Mouse (Mus musculus) olfactory bulb, adult 2 months (tissue): Measurements from ENCODE around the gene Gm4763.
"Not testable (repeated sequence)": the region's sequence is repeated elsewhere in the genome, so short reads cannot be mapped to it uniquely, and the experiment has no call there.

Source experiments
- CTCF ChIP-seq: fragments of 200-500 bp; IDR thresholded peaks from 2 replicates; pipeline ENCODE4 v1.5.1; 2012; ENCODE audit warnings: low read depth, mild to moderate bottlenecking, low read length, moderate library complexity; ENCODE audit not compliant: insufficient read depth
- POLR2A ChIP-seq: fragments of 200-500 bp; IDR thresholded peaks from 2 replicates; pipeline ENCODE4 v1.6.1; 2012; ENCODE audit warnings: mild to moderate bottlenecking, low read depth, low read length, moderate library complexity; ENCODE audit not compliant: insufficient read depth

DNA sequence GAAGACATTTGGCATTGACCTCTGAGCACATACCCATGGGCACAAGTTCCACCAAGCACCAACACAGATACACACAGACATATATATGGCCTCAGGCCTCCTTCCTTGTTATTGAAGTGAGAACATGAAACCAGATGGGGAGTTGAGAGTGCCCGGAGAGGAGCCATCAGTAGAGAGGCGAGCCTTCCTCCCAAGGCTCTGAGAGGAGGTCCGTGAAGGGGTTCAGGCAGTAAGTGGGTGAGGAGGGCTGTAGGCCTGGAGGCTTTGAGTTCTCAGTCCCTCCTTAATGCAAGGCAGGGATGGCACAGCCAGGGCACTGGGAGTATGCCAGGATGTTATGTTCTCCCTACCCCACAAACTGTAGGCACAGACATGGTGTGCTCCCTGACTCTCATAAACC is 34.0 kb downstream of the Gm4763 start:
- not testable (repeated sequence) for TF ChIP-seq CTCF, POLR2A
